Mouse (Mus musculus) neural tube, embryonic 13.5 days (tissue): Measurements from ENCODE around the gene Gm20390. TPM values are rescaled to one million over a fixed set of nuclear protein-coding genes. Genes with fewer than 3 reads are reported as not detected.

ENCODE experiments used
- ATAC-seq: fragments of 200-750 bp; cut with Nextera tagmentation; 2 replicates; pipeline ENCODE4 v1.8.0; 2017; ENCODE audit warnings: low read depth, mild to moderate bottlenecking, moderate TSS enrichment, moderate library complexity
- H3K27ac ChIP-seq: fragments of 300-500 bp; sonication (generic); replicated peaks from 2 replicates; pipeline ENCODE4 v1.5.1; 2015; ENCODE audit warnings: moderate library complexity, mild to moderate bottlenecking, inconsistent platforms
- H3K27me3 ChIP-seq: fragments of 300-500 bp; sonication (generic); 2 replicates; pipeline ENCODE4 v1.6.1; 2015; ENCODE audit warnings: mild to moderate bottlenecking, inconsistent platforms
- H3K36me3 ChIP-seq: fragments of 300-500 bp; sonication (generic); 2 replicates; pipeline ENCODE4 v1.6.1; 2015; ENCODE audit warnings: mild to moderate bottlenecking, inconsistent platforms
- H3K4me1 ChIP-seq: fragments of 300-500 bp; sonication (generic); replicated peaks from 2 replicates; pipeline ENCODE4 v1.6.1; 2015; ENCODE audit warnings: inconsistent platforms
- H3K4me2 ChIP-seq: fragments of 300-500 bp; sonication (generic); 2 replicates; pipeline ENCODE4 v1.6.1; 2015; ENCODE audit warnings: inconsistent platforms, mild to moderate bottlenecking, moderate library complexity
- H3K4me3 ChIP-seq: fragments of 300-500 bp; sonication (generic); 2 replicates; pipeline ENCODE4 v1.5.1; 2015; ENCODE audit warnings: mild to moderate bottlenecking, inconsistent platforms
- H3K9ac ChIP-seq: fragments of 300-500 bp; sonication (generic); 2 replicates; pipeline ENCODE4 v1.6.1; 2015; ENCODE audit warnings: moderate library complexity, mild to moderate bottlenecking, inconsistent platforms
- H3K9me3 ChIP-seq: fragments of 300-500 bp; sonication (generic); 2 replicates; pipeline ENCODE4 v1.6.1; 2016; ENCODE audit warnings: inconsistent platforms
- WGBS: fragments of 180-500 bp; shearing (Covaris S2); methylation state at CpG from one replicate; pipeline ENCODE4 v1.1.7; 2015; 5-methylcytosine and 5-hydroxymethylcytosine counted together
- polyA plus RNA-seq: library from polyadenylated mRNA; unstranded; fragments of >200 nt; fragmentation: Nextera tagmentation; extraction: Ambion mirVana; gene quantifications from 2 replicates; pipeline ENCODE4 v1.2.1, GENCODE M21; 2015

Gm20390 gene
- polyA plus RNA-seq, 1 experiment from 2014 or later: 375 TPM

DNA sequence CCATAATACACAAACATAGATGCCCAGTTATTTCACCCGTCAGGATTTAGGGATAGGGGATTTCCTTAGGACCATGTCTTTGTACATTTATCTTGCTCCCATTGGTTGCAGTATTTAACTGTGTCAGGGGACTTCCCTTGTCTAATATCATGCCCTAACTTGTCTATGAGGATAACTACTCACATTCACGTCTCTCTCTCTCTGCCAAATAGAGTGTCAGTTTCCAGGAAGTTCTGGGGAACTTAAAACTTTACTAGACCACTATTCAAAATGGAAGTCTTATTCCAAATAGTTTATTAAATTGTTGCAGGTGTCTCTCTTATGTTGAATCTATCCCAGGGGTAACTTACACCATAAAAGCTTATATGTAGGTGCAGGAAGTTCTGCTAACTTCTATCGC is 56.5 kb downstream of the Gm20390 start:
- H3K9me3 ChIP-seq: no peaks in the 10 kb centered on the region
- no peak overlapping the region for H3K4me3 ChIP-seq
- H3K36me3 ChIP-seq: peaks cover 78% of the 10 kb centered on the region
- no peak overlapping the region for H3K27ac ChIP-seq
- H3K9ac ChIP-seq: no peak overlapping the region
- H3K4me2 ChIP-seq: no peak overlapping the region
- no peaks in the 10 kb centered on the region for H3K4me1 ChIP-seq
- no peaks in the 10 kb centered on the region for H3K27me3 ChIP-seq
- ATAC-seq: no peak
- WGBS: 95% methylated on average over 3 of the region's 3 CpGs

DNA sequence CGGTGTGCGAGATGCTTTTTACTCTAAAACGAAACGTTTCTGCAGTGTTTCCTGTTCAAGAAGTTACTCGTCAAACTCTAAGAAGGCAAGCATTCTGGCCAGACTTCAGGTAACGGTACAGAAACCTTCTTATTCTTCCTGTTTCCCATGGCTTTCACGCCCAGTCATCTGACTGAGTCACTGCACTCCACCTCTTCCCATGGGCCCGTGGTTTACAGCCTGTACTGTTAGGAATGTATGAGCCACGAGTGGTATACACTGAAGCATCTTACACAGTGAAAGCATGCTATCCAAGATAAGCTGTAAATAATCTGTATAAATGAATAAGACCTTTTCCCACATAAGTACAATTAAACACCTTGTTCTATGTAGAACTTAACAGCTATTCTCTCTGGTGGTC is 59.3 kb downstream of the Gm20390 start:
- Histone ChIP-seq H3K4me2 (no peak overlapping the region), H3K9me3 (no peaks in the 10 kb centered on the region), H3K4me3 (no peak overlapping the region), H3K36me3 (peaks cover 69% of the 10 kb centered on the region), H3K9ac (no peak overlapping the region), H3K27ac (no peak overlapping the region), H3K27me3 (no peaks in the 10 kb centered on the region), H3K4me1 (no peaks in the 10 kb centered on the region)
- WGBS: 90% methylated on average over 9 of the region's 9 CpGs
- ATAC-seq: no peak

DNA sequence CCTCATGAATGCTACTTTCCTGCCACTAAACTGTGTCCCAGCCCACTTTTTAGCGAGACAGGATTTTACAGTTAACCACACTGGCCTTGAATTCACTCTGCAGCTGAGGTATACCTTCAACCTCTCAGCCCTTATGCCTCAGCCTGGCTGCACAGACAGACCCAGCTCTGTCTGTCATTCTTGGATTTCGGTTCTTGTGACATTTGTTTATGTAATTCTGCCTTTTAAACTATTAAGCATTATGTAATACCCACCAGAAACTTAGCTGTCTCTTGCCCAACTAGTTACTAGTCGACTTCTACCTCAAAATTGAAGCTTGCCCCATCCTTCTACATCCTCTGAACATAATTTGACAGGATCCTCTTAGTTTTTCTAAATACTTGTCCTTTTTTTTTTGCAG is 60.3 kb downstream of the Gm20390 start:
- no peak overlapping the region for H3K9ac ChIP-seq
- no peak for ATAC-seq
- peaks cover 62% of the 10 kb centered on the region for H3K36me3 ChIP-seq
- H3K27ac ChIP-seq: no peak overlapping the region
- 92% methylated on average over 3 of the region's 3 CpGs for WGBS
- H3K4me1 ChIP-seq: no peaks in the 10 kb centered on the region
- no peak overlapping the region for H3K4me2 ChIP-seq
- H3K9me3 ChIP-seq: no peaks in the 10 kb centered on the region
- no peaks in the 10 kb centered on the region for H3K27me3 ChIP-seq
- H3K4me3 ChIP-seq: no peak overlapping the region

DNA sequence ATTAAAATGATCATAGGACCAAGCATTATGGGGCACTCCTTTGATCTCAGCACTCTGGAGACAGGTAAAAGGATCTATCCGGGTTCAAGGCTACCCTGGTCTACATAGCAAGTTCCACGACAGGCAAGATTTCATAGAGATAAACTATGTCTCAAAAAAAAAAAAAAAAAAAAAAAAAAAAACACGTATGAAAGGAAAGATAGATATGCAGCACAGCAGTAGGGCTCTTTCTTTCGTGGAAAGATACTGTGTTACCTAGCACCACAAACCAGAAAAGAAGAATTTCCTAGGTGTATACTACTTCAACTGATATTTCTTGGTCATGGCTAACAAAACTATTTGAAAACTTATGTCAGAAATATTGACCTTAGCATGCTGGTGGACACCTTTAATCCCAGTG is 61.3 kb downstream of the Gm20390 start:
- H3K4me2 ChIP-seq: no peak overlapping the region
- peaks cover 55% of the 10 kb centered on the region for H3K36me3 ChIP-seq
- H3K9ac ChIP-seq: no peak overlapping the region
- ATAC-seq: no peak
- WGBS: 87% methylated on average over 3 of the region's 4 CpGs
- H3K9me3 ChIP-seq: no peaks in the 10 kb centered on the region
- no peak overlapping the region for H3K27ac ChIP-seq
- H3K4me3 ChIP-seq: no peak overlapping the region
- H3K4me1 ChIP-seq: no peaks in the 10 kb centered on the region
- no peaks in the 10 kb centered on the region for H3K27me3 ChIP-seq

Other genes starting within 250 kb of the Gm20390 start
- 31.6 and 35.8 TPM in 2 replicates for gene Utp18, start 82.5 kb downstream of the Gm20390 start, polyA plus RNA-seq
- 28.1 and 33.4 TPM in 2 replicates for gene Mbtd1, start 82.4 kb downstream of the Gm20390 start, polyA plus RNA-seq
- 86.7 and 107 TPM in 2 replicates for gene Nme2, start 12.0 kb downstream of the Gm20390 start, polyA plus RNA-seq
- 302 and 356 TPM in 2 replicates for gene Nme1, start 228 bp upstream of the Gm20390 start, polyA plus RNA-seq
- gene Spag9, start 27.8 kb upstream of the Gm20390 start, polyA plus RNA-seq: 82.4 and 83.4 TPM in 2 replicates
- gene Tob1, start 243.2 kb upstream of the Gm20390 start, polyA plus RNA-seq: 32.5 and 37.6 TPM in 2 replicates